Mouse (Mus musculus): ENCODE data around the gene Syk.

DNA sequence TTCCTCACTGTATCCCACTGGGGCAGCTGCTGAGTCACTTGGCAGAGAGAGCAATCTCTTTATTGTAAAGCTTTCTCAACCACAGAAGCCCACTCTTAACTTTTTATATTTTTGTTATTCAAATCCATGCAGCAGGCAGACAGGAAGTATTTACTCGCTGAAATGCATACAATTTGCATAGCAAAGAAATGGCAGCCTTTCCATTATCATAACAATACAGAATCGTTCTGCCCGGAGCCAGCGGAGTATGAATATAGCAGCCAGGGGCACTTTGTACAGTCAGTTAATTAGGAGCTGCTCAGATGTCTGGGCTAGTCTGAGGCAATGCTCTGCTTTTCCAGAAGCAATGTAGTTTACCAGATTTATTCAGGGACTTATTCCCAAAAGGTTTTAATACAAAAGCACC lies 20.8 kb upstream of the Syk start:
- TF ChIP-seq POLR2AphosphoS5 (IDR thresholded peaks at IDR 0.05; ENCODE audit: insufficient replicate concordance, low read depth, low read length) (no peak), CTCF (IDR thresholded peaks at IDR 0.05; ENCODE audit: low read depth, low read length) (no peak)
